ENCODE assay signal across 8 mouse cellular contexts in the genomic region with DNA sequence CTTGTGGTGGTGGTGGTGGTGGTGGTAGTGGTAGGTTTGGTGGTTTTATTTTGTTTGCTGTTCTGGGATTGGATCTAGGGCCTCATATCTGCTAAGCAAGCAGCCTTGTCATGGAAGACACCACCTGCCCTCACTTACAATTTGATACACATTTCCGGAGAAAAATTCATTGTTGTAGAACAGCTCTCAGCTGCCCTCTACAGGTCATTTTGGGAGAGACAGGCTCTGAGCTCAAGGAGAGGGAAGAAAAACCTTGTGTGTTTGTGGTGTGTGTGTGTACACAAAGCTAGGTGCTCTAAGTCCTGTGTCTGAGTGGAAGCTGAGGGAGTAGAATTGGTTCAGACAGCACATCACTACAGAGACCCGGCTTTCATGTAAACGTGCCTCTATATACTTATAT. TPM values are rescaled to one million over a fixed set of nuclear protein-coding genes. Genes with fewer than 3 reads are reported as not detected.
A peak's percentile ranks its signal among the peaks of the same experiment; 100 is the strongest.
DNase-seq lines count a peak whose midpoint lies in the region; ATAC-seq and TF ChIP-seq lines count a peak whose summit lies in the region.

No protein-coding gene starts in this region.

- H3K4me1 ChIP-seq in kidney, postnatal 0 days (replicated peaks; ENCODE audit: insufficient read depth, low read length), result no peaks in the 10 kb centered on the region
- H3K4me1 ChIP-seq in kidney, embryonic 16.5 days (ENCODE audit: insufficient read depth, low read length), result peaks cover 2% of the 10 kb centered on the region
- H3K4me1 ChIP-seq in MEL (ENCODE audit: control insufficient read depth in 1 of 2, insufficient read depth in 2 of 2, low read length in 2 of 2), result 0 out of 4 replicates have a peak, but pooled peaks cover 0 to 2% of the 10 kb centered on the region in 2 experiments
- H3K4me1 ChIP-seq in midbrain, embryonic 16.5 days (ENCODE audit: control insufficient read depth, insufficient read depth, low read length), result peaks cover 7% of the 10 kb centered on the region

- H3K36me3 ChIP-seq in kidney, postnatal 0 days (ENCODE audit: insufficient read depth, low read length), result no peaks in the 10 kb centered on the region
- H3K36me3 ChIP-seq in kidney, embryonic 16.5 days (ENCODE audit: insufficient read depth, low read length), result no peaks in the 10 kb centered on the region
- H3K36me3 ChIP-seq in MEL (ENCODE audit: control insufficient read depth in 1 of 2, insufficient read depth in 2 of 2, low read length in 2 of 2), result no peaks in the 10 kb centered on the region
- no peaks in the 10 kb centered on the region for H3K36me3 ChIP-seq in midbrain, embryonic 16.5 days (ENCODE audit: control insufficient read depth, insufficient read depth, low read length)

- DNase-seq in kidney, postnatal 0 days (ENCODE audit: low spot score), result peak; percentile 85
- peak; percentile 81 for DNase-seq in MEL (ENCODE audit: low read depth, low spot score)
- peak; percentile 84 to 90 for DNase-seq in cerebellum, postnatal 10 days
- DNase-seq in frontal cortex, postnatal 36 days (ENCODE audit: low spot score in 2 of 2), result peak; percentile 60 to 74
- peak; percentile 56 to 58 for DNase-seq in layer of hippocampus, postnatal 14 days (ENCODE audit: low spot score in 2 of 2)
- peak; percentile 56 to 65 for DNase-seq in thymus, postnatal 36 days

- TF ChIP-seq CTCF in kidney, postnatal 0 days (IDR thresholded peaks at IDR 0.05; ENCODE audit: low read depth), result peak; percentile 91
- peak; percentile 62 to 93 (median 87) for TF ChIP-seq CTCF in MEL (IDR thresholded peaks at IDR 0.05 in 2 of 3, conservative IDR thresholded peaks at IDR 0.05 in 1 of 3; ENCODE audit: control insufficient read depth in 1 of 3, insufficient read depth in 1 of 3, low read depth in 2 of 3, low read length in 3 of 3, poor library complexity in 1 of 3, severe bottlenecking in 1 of 3)

- no peak overlapping the region for H3K9ac ChIP-seq in kidney, postnatal 0 days (ENCODE audit: low read depth, low read length)
- H3K9ac ChIP-seq in kidney, embryonic 16.5 days (replicated peaks; ENCODE audit: low read length), result no peak overlapping the region
- no peak overlapping the region for H3K9ac ChIP-seq in MEL (ENCODE audit: control insufficient read depth, low read depth, low read length, poor library complexity, severe bottlenecking)
- no peak overlapping the region; the same call in 1 of the 2 replicates for H3K9ac ChIP-seq in midbrain, embryonic 16.5 days (ENCODE audit: low read depth, low read length)

- no peak overlapping the region for H3K4me3 ChIP-seq in kidney, postnatal 0 days (replicated peaks; ENCODE audit: low read depth, low read length)
- H3K4me3 ChIP-seq in kidney, embryonic 16.5 days (ENCODE audit: low read length), result no peak overlapping the region
- no peak overlapping the region for H3K4me3 ChIP-seq in MEL (ENCODE audit: control insufficient read depth in 1 of 2, insufficient read depth in 1 of 2, low read depth in 2 of 2, low read length in 2 of 2)
- H3K4me3 ChIP-seq in midbrain, embryonic 16.5 days (ENCODE audit: low read depth, low read length), result no peak overlapping the region

- H3K9me3 ChIP-seq in kidney, postnatal 0 days (replicated peaks; ENCODE audit: low read length), result no peaks in the 10 kb centered on the region
- no peaks in the 10 kb centered on the region for H3K9me3 ChIP-seq in kidney, embryonic 16.5 days (ENCODE audit: low read length)
- no peaks in the 10 kb centered on the region for H3K9me3 ChIP-seq in MEL (replicated peaks; ENCODE audit: insufficient read depth, low read length)
- H3K9me3 ChIP-seq in midbrain, embryonic 16.5 days (replicated peaks; ENCODE audit: control insufficient read depth, low read length, poor library complexity, severe bottlenecking), result no peaks in the 10 kb centered on the region

- 7% methylated on average over 3 of the region's 3 CpGs for WGBS in kidney, postnatal 0 days
- WGBS in kidney, embryonic 16.5 days, result 15% methylated on average over 3 of the region's 3 CpGs
- 5% methylated on average over 3 of the region's 3 CpGs for WGBS in midbrain, embryonic 16.5 days

- TF ChIP-seq EP300 in MEL (IDR thresholded peaks at IDR 0.05; ENCODE audit: low read depth in 1 of 2, low read length in 2 of 2), result no peak

- no peak for ATAC-seq in kidney, postnatal 0 days (replicated peaks; ENCODE audit: low FRiP score, low read depth)
- ATAC-seq in kidney, embryonic 16.5 days (ENCODE audit: low FRiP score, low TSS enrichment), result no peak
- no peak for ATAC-seq in midbrain, embryonic 16.5 days

- TF ChIP-seq POLR2A in MEL (IDR thresholded peaks at IDR 0.05; ENCODE audit: control insufficient read depth in 1 of 2, insufficient read depth in 1 of 2, low read depth in 1 of 2, low read length in 2 of 2, poor library complexity in 1 of 2), result no peak

- H3K27ac ChIP-seq in kidney, postnatal 0 days, result no peak overlapping the region
- no peak overlapping the region for H3K27ac ChIP-seq in kidney, embryonic 16.5 days (ENCODE audit: low read length)
- H3K27ac ChIP-seq in MEL (ENCODE audit: control insufficient read depth, low read depth, low read length), result no peak overlapping the region
- peak overlapping the region; percentile 63 for H3K27ac ChIP-seq in midbrain, embryonic 16.5 days (ENCODE audit: low read length)

- peaks cover 10% of the 10 kb centered on the region for H3K79me2 ChIP-seq in MEL (ENCODE audit: control insufficient read depth, insufficient read depth, low read length, poor library complexity)

- no peak overlapping the region for H3K4me2 ChIP-seq in kidney, postnatal 0 days (ENCODE audit: low read length)
- H3K4me2 ChIP-seq in kidney, embryonic 16.5 days (replicated peaks; ENCODE audit: low read depth, low read length), result no peak overlapping the region
- H3K4me2 ChIP-seq in midbrain, embryonic 16.5 days (ENCODE audit: low read length), result no peak overlapping the region

- H3K27me3 ChIP-seq in kidney, postnatal 0 days (ENCODE audit: insufficient read depth, low read length), result no peaks in the 10 kb centered on the region
- 0 out of 2 replicates have a peak, but pooled peaks cover 4% of the 10 kb centered on the region for H3K27me3 ChIP-seq in kidney, embryonic 16.5 days (ENCODE audit: insufficient read depth, low read length)
- no peaks in the 10 kb centered on the region for H3K27me3 ChIP-seq in MEL (ENCODE audit: control insufficient read depth in 1 of 2, insufficient read depth in 2 of 2, low read length in 2 of 2)
- H3K27me3 ChIP-seq in midbrain, embryonic 16.5 days (ENCODE audit: control insufficient read depth, insufficient read depth, low read depth, low read length), result no peaks in the 10 kb centered on the region

- peak; percentile 86 for TF ChIP-seq RAD21 in MEL (IDR thresholded peaks at IDR 0.05; ENCODE audit: low read depth, low read length)

TF ChIP-seq in MEL, 35 proteins besides CTCF, POLR2A, EP300 and RAD21 (continues in another document):
- TF ChIP-seq RCOR1 (IDR thresholded peaks at IDR 0.05; ENCODE audit: low read depth, low read length), result no peak
- TF ChIP-seq SMC3 (IDR thresholded peaks at IDR 0.05; ENCODE audit: low read depth, low read length), result peak; percentile 86

RNA-seq across cellular contexts. Expression of a gene that starts 4.0 kb away (rescaled TPM):
- 1,314 and 1,348 TPM in 2 replicates for polyA plus RNA-seq in kidney, postnatal 0 days (2015; fragmentation: Nextera tagmentation; extraction: Ambion mirVana)
- 670 and 691 TPM in 2 replicates for polyA plus RNA-seq in kidney, embryonic 16.5 days (2015; fragmentation: Nextera tagmentation; extraction: Ambion mirVana)
- total RNA-seq in MEL (2012; rRNA removed), result 364 and 367 TPM in 2 replicates
- polyA plus RNA-seq in MEL (2012; ENCODE audit: insufficient read depth in 1 of 2, insufficient read length in 2 of 2, low read depth in 1 of 2, low replicate concordance in 2 of 2, missing spikeins in 1 of 2), result 100 to 1,000 TPM in 1 of 2 experiments, not detected in 1; 400 TPM
- total RNA-seq in layer of hippocampus, postnatal 14 days (2021), result 100 to 1,000 TPM; 465 to 477 TPM
- 818 and 833 TPM in 2 replicates for polyA plus RNA-seq in midbrain, embryonic 16.5 days (2015; fragmentation: Nextera tagmentation; extraction: Ambion mirVana)

RNA-seq across cellular contexts. Expression of a gene that starts 13.3 kb away (rescaled TPM):
- polyA plus RNA-seq in kidney, postnatal 0 days (2015; fragmentation: Nextera tagmentation; extraction: Ambion mirVana), result 3.8 and 4.2 TPM in 2 replicates
- polyA plus RNA-seq in kidney, embryonic 16.5 days (2015; fragmentation: Nextera tagmentation; extraction: Ambion mirVana), result 5.5 and 6.4 TPM in 2 replicates
- 0.12 TPM in 1 of 2 replicates, not detected in the other for total RNA-seq in MEL (2012; rRNA removed)
- polyA plus RNA-seq in MEL (2012; ENCODE audit: insufficient read depth in 1 of 2, insufficient read length in 2 of 2, low read depth in 1 of 2, low replicate concordance in 2 of 2, missing spikeins in 1 of 2), result under 1 TPM in 1 of 2 experiments, not detected in 1; 0.68 TPM
- 10 to 100 TPM in 1 of 2 experiments, 1 to 10 TPM in 1; 8.0 to 12.2 TPM for total RNA-seq in layer of hippocampus, postnatal 14 days (2021)
- polyA plus RNA-seq in midbrain, embryonic 16.5 days (2015; fragmentation: Nextera tagmentation; extraction: Ambion mirVana), result 24.7 and 30.0 TPM in 2 replicates

RNA-seq across cellular contexts. Expression of a gene that starts 20.2 kb away (rescaled TPM):
- 13.6 and 15.1 TPM in 2 replicates for polyA plus RNA-seq in kidney, postnatal 0 days (2015; fragmentation: Nextera tagmentation; extraction: Ambion mirVana)
- 19.0 and 19.8 TPM in 2 replicates for polyA plus RNA-seq in kidney, embryonic 16.5 days (2015; fragmentation: Nextera tagmentation; extraction: Ambion mirVana)
- 12.7 and 16.4 TPM in 2 replicates for total RNA-seq in MEL (2012; rRNA removed)
- polyA plus RNA-seq in MEL (2012; ENCODE audit: insufficient read depth in 1 of 2, insufficient read length in 2 of 2, low read depth in 1 of 2, low replicate concordance in 2 of 2, missing spikeins in 1 of 2), result 10 to 100 TPM in 1 of 2 experiments, not detected in 1; 12.8 TPM
- total RNA-seq in layer of hippocampus, postnatal 14 days (2021), result 10 to 100 TPM; 20.9 to 23.4 TPM
- 23.2 and 24.2 TPM in 2 replicates for polyA plus RNA-seq in midbrain, embryonic 16.5 days (2015; fragmentation: Nextera tagmentation; extraction: Ambion mirVana)

RNA-seq across cellular contexts. Expression of a gene that starts 35.5 kb away (rescaled TPM):
- 34.5 and 35.9 TPM in 2 replicates for polyA plus RNA-seq in kidney, postnatal 0 days (2015; fragmentation: Nextera tagmentation; extraction: Ambion mirVana)
- polyA plus RNA-seq in kidney, embryonic 16.5 days (2015; fragmentation: Nextera tagmentation; extraction: Ambion mirVana), result 54.6 and 57.2 TPM in 2 replicates
- 24.3 and 25.9 TPM in 2 replicates for total RNA-seq in MEL (2012; rRNA removed)
- 10 to 100 TPM in 1 of 2 experiments, not detected in 1; 37.7 TPM for polyA plus RNA-seq in MEL (2012; ENCODE audit: insufficient read depth in 1 of 2, insufficient read length in 2 of 2, low read depth in 1 of 2, low replicate concordance in 2 of 2, missing spikeins in 1 of 2)
- total RNA-seq in layer of hippocampus, postnatal 14 days (2021), result 10 to 100 TPM; 71.3 to 78.8 TPM
- 75.4 and 77.6 TPM in 2 replicates for polyA plus RNA-seq in midbrain, embryonic 16.5 days (2015; fragmentation: Nextera tagmentation; extraction: Ambion mirVana)

RNA-seq across cellular contexts. Expression of a gene that starts 43.6 kb away (rescaled TPM):
- 100 and 104 TPM in 2 replicates for polyA plus RNA-seq in kidney, postnatal 0 days (2015; fragmentation: Nextera tagmentation; extraction: Ambion mirVana)
- 93.4 and 101 TPM in 2 replicates for polyA plus RNA-seq in kidney, embryonic 16.5 days (2015; fragmentation: Nextera tagmentation; extraction: Ambion mirVana)
- total RNA-seq in MEL (2012; rRNA removed), result 32.4 and 35.4 TPM in 2 replicates
- polyA plus RNA-seq in MEL (2012; ENCODE audit: insufficient read depth in 1 of 2, insufficient read length in 2 of 2, low read depth in 1 of 2, low replicate concordance in 2 of 2, missing spikeins in 1 of 2), result 10 to 100 TPM in 1 of 2 experiments, not detected in 1; 51.4 TPM
- total RNA-seq in layer of hippocampus, postnatal 14 days (2021), result 10 to 100 TPM; 26.6 to 28.0 TPM
- 44.1 and 44.2 TPM in 2 replicates for polyA plus RNA-seq in midbrain, embryonic 16.5 days (2015; fragmentation: Nextera tagmentation; extraction: Ambion mirVana)
